Mouse (Mus musculus) kidney, postnatal 0 days (tissue): Measurements from ENCODE around the gene Tmcc1. TPM values are rescaled to one million over a fixed set of nuclear protein-coding genes. Genes with fewer than 3 reads are reported as not detected.

Experiments used
- ATAC-seq: fragments of 200-750 bp; cut with Nextera tagmentation; replicated peaks from 2 replicates; pipeline ENCODE4 v1.8.0; 2017; ENCODE audit warnings: low read depth, moderate number of reproducible peaks, moderate TSS enrichment, moderate library complexity; ENCODE audit not compliant: low FRiP score
- DNase-seq: peaks from one replicate; pipeline ENCODE4 v3.0.0-alpha.2; 2016; ENCODE audit warnings: low spot score
- H3K27ac ChIP-seq: fragments of 300-500 bp; sonication (generic); 2 replicates; pipeline ENCODE4 v1.5.1; 2014; ENCODE audit warnings: mild to moderate bottlenecking
- H3K27me3 ChIP-seq: fragments of 300-500 bp; sonication (generic); 2 replicates; pipeline ENCODE4 v1.6.1; 2014; ENCODE audit warnings: low read length, mixed read lengths; ENCODE audit not compliant: insufficient read depth
- H3K36me3 ChIP-seq: fragments of 300-500 bp; sonication (generic); 2 replicates; pipeline ENCODE4 v1.6.1; 2014; ENCODE audit warnings: low read length, mixed read lengths; ENCODE audit not compliant: insufficient read depth
- H3K4me1 ChIP-seq: fragments of 300-500 bp; sonication (generic); replicated peaks from 2 replicates; pipeline ENCODE4 v1.6.1; 2014; ENCODE audit warnings: antibody characterized with exemption, low read length, mixed read lengths; ENCODE audit not compliant: insufficient read depth
- H3K4me2 ChIP-seq: fragments of 300-500 bp; sonication (generic); 2 replicates; pipeline ENCODE4 v1.6.1; 2014; ENCODE audit warnings: mild to moderate bottlenecking, low read length, moderate library complexity, mixed read lengths
- H3K4me3 ChIP-seq: fragments of 300-500 bp; sonication (generic); replicated peaks from 2 replicates; pipeline ENCODE4 v1.5.1; 2014; ENCODE audit warnings: low read depth, low read length
- H3K9ac ChIP-seq: fragments of 300-500 bp; sonication (generic); 2 replicates; pipeline ENCODE4 v1.6.1; 2014; ENCODE audit warnings: low read depth, low read length
- H3K9me3 ChIP-seq: fragments of 300-500 bp; sonication (generic); replicated peaks from 2 replicates; pipeline ENCODE4 v1.6.1; 2016; ENCODE audit warnings: low read length, inconsistent platforms, mixed read lengths
- CTCF ChIP-seq: IDR thresholded peaks from 2 replicates; pipeline ENCODE4 v1.5.1; 2016; ENCODE audit warnings: antibody characterized with exemption, low read depth, mild to moderate bottlenecking, moderate library complexity
- WGBS: fragments of 180-500 bp; shearing (Covaris S2); extraction: QIAGEN DNeasy Blood & Tissue Kit; methylation state at CpG from one replicate; pipeline ENCODE4 v1.1.7; 2014; 5-methylcytosine and 5-hydroxymethylcytosine counted together
- polyA plus RNA-seq: library from polyadenylated mRNA; unstranded; fragments of >200 nt; fragmentation: Nextera tagmentation; extraction: Ambion mirVana; gene quantifications from 2 replicates; pipeline ENCODE4 v1.2.1, GENCODE M21; 2015

Tmcc1 gene
- polyA plus RNA-seq, 1 experiment from 2014 or later = 6.9 TPM

DNA sequence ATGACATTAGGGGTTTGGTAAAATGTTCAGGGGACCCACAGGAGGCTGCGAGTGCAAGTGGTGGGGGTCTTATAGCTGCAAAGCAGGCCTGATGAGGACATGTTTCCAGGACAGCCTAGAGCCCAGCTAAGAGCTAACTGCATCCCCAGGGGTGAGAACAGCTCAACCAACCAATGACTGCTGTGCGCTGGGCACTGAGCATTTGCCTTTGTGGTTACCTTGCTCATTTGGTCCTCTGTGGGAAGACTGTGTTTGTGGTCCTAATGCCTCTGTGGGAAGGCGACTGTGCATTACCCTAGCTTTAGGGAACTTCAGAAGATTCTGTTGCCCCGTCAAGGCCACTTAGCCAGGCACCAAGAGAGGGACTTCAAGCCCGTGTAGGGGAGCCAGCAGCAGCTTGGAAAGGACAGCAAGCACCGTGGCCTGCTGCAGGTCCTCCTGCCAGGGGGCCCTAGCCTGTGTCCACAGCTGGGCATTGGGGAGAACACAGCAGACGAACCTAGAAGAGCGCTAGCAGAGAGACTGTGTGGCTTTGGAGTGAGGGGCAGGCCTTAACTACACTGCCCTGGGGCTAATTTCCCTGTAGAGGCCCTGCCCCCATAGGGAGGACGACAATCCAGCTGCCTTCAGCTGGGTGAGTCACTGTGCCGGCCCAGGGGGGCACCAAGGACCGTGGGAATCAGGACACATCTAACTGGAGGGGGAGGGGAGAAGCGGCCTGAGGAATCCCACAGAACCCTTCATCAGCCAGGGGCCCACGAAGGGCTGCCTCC is 202.0 kb downstream of the Tmcc1 start:
- Histone ChIP-seq H3K4me1 (peaks cover 41% of the 10 kb centered on the region), H3K27me3 (no peaks in the 10 kb centered on the region; the same call in 1 of the 2 replicates), H3K27ac (peak overlapping the region; percentile 79), H3K36me3 (no peaks in the 10 kb centered on the region), H3K4me2 (peak overlapping the region; percentile 82), H3K9ac (peak overlapping the region; percentile 83), H3K4me3 (peak overlapping the region; percentile 70), H3K9me3 (no peaks in the 10 kb centered on the region)
- 23% methylated on average over 13 of the region's 13 CpGs for WGBS
- DNase-seq (no peak), ATAC-seq (peak; percentile 19; the same call in 1 of the 2 replicates)
- TF ChIP-seq CTCF = no peak

DNA sequence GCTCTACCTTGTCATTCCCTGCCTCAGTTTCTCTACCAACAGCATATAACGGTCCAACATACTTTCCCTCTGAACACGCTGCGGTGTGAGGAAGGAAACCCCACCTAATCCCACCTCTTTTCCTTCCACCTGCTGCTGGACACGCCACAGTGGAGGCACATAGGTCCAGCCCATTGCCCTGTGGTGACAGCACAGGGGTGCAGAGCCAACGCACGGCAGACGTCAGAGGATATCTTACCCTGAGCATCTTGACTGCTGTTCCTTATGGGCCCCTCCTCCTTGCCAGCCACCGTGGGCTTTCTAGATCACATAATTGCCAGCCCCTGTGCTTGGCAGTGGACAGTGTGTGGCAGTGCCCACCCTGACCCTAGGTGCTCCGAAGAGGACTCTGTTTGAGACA is 202.8 kb downstream of the Tmcc1 start:
- DNase-seq = no peak
- Histone ChIP-seq H3K27ac (no peak overlapping the region), H3K27me3 (no peaks in the 10 kb centered on the region; the same call in 1 of the 2 replicates), H3K36me3 (no peaks in the 10 kb centered on the region), H3K9me3 (no peaks in the 10 kb centered on the region), H3K9ac (peak overlapping the region; percentile 83), H3K4me2 (peak overlapping the region; percentile 82), H3K4me1 (peaks cover 43% of the 10 kb centered on the region), H3K4me3 (peak overlapping the region; percentile 70)
- no peak for TF ChIP-seq CTCF
- 71% methylated on average over 9 of the region's 9 CpGs for WGBS
- no peak for ATAC-seq

DNA sequence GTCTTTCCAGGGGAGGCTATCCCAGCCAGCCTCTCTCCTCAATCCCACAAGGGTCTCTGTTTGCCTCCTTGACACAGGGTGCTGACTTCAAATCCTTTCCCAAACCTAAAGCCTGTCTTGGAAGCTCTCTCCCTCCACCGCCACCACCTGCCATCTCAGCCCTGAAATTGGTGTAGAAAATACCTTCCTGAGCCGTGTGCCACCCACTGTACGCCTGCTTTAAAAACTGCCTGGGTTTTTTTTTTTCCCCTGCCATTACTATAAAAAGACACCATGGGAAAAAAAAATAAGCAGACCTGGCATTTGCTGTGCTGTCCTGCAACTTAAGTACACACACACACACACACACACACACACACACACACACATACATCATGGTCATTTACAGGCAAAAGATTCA is 203.2 kb downstream of the Tmcc1 start:
- no peak overlapping the region for H3K27ac ChIP-seq
- peaks cover 47% of the 10 kb centered on the region for H3K4me1 ChIP-seq
- peak overlapping the region; percentile 82 for H3K4me2 ChIP-seq
- H3K27me3 ChIP-seq = no peaks in the 10 kb centered on the region; the same call in 1 of the 2 replicates
- no peaks in the 10 kb centered on the region for H3K36me3 ChIP-seq
- no peak for DNase-seq
- no peaks in the 10 kb centered on the region for H3K9me3 ChIP-seq
- 0 out of 2 replicates have a peak overlapping the region, but pooled peaks have one; percentile 83 for H3K9ac ChIP-seq
- ATAC-seq = no peak
- 67% methylated on average over 3 of the region's 3 CpGs for WGBS
- TF ChIP-seq CTCF = no peak
- peak overlapping the region; percentile 70; the same call in 1 of the 2 replicates for H3K4me3 ChIP-seq

DNA sequence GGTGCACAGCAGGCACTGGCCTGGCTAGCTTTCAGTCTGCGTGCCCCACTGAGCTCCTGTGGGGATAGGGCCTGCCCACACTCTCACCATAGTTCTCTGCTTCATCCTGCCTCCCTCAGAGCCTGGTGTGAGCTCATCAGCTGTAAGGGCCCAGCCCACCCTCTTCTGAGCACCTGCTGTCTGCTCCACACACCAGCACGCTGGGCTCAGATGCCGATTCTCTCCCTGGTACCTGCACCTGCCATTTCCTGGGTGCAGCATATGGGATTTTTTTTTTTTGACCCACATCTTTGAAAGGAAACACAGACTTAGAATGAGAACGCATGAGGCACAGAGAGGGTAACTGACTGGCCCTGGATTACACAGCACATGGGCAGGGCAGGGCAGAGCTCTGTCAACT is 203.7 kb downstream of the Tmcc1 start:
- Histone ChIP-seq H3K9ac (no peak overlapping the region), H3K4me1 (peaks cover 52% of the 10 kb centered on the region), H3K4me2 (peak overlapping the region; percentile 82), H3K27me3 (no peaks in the 10 kb centered on the region; the same call in 1 of the 2 replicates), H3K36me3 (no peaks in the 10 kb centered on the region), H3K9me3 (no peaks in the 10 kb centered on the region), H3K4me3 (0 out of 2 replicates have a peak overlapping the region, but pooled peaks have one; percentile 70), H3K27ac (no peak overlapping the region)
- WGBS = 70% methylated on average over 4 of the region's 4 CpGs
- TF ChIP-seq CTCF = no peak
- DNase-seq = no peak
- no peak for ATAC-seq

DNA sequence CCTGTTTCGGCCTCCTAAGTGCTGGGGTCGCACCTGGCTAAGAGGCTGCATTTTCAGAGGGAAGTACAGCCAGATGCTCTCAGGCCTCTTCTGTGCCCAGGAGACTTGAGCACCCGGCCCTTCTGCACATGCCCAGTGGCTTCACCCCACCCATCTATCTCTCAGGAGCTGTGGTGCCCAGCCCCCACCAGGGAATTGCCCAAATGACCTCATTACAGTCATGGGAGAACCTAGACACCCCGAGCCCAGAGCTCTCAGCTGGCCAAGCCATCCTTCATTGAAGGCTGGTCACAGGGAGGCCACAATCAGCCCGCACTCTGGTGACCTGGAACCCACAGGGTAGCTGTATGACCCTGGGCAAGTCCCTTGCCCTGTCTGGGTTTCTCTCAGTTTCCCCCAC is 204.3 kb downstream of the Tmcc1 start:
- Histone ChIP-seq H3K27ac (no peak overlapping the region), H3K9ac (no peak overlapping the region), H3K9me3 (no peaks in the 10 kb centered on the region), H3K4me2 (peak overlapping the region; percentile 82), H3K27me3 (no peaks in the 10 kb centered on the region; the same call in 1 of the 2 replicates), H3K36me3 (no peaks in the 10 kb centered on the region), H3K4me3 (0 out of 2 replicates have a peak overlapping the region, but pooled peaks have one; percentile 1), H3K4me1 (peaks cover 51% of the 10 kb centered on the region)
- 69% methylated on average over 5 of the region's 5 CpGs for WGBS
- no peak for TF ChIP-seq CTCF
- DNase-seq (no peak), ATAC-seq (no peak)

- H3K9ac ChIP-seq = no peak overlapping the region
- H3K9me3 ChIP-seq = no peaks in the 10 kb centered on the region
- TF ChIP-seq CTCF = no peak
- H3K36me3 ChIP-seq = no peaks in the 10 kb centered on the region
- peaks cover 63% of the 10 kb centered on the region for H3K4me1 ChIP-seq
- no peaks in the 10 kb centered on the region for H3K27me3 ChIP-seq
- ATAC-seq = no peak
- DNase-seq = no peak
- 49% methylated on average over 9 of the region's 9 CpGs for WGBS
- H3K4me2 ChIP-seq = peak overlapping the region; percentile 40
- H3K27ac ChIP-seq = peak overlapping the region; percentile 34; the same call in 1 of the 2 replicates
- H3K4me3 ChIP-seq = no peak overlapping the region
These were observed 206.1 kb downstream of the Tmcc1 start for GRCm38 (mm10) chr6:115987096-115987747.
